Mouse (Mus musculus) layer of hippocampus, adult 9-10 months (tissue): ENCODE results near the gene Serinc4.
"Not testable (repeated sequence)": the region's sequence is repeated elsewhere in the genome, so short reads cannot be mapped to it uniquely, and the experiment has no call there.

Experiments used
- DNase-seq: peaks from one replicate; pipeline ENCODE4 v3.0.0; 2022; ENCODE audit warnings: low spot score

Serinc4 gene

GRCm38 (mm10) chr2:121456692-121457642 lies at the start of gene Serinc4:
Serinc4 (minus strand) TSS chr2:121456781.
- DNase-seq, result peak; percentile 57

- not testable (repeated sequence) for DNase-seq
Measured at GRCm38 (mm10) chr2:121501550-121501949, 45.0 kb upstream of the Serinc4 start.

- not testable (repeated sequence) for DNase-seq
Measured at GRCm38 (mm10) chr2:121484403-121484802, 27.8 kb upstream of the Serinc4 start.

GRCm38 (mm10) chr2:121483576-121483975 lies 27.0 kb upstream of the Serinc4 start:
- DNase-seq, result no peak

- DNase-seq, result not testable (repeated sequence)
Measured at GRCm38 (mm10) chr2:121480916-121481315, 24.3 kb upstream of the Serinc4 start.

GRCm38 (mm10) chr2:121480498-121480897 lies 23.9 kb upstream of the Serinc4 start:
- no peak for DNase-seq

GRCm38 (mm10) chr2:121477491-121478266 lies 21.1 kb upstream of the Serinc4 start:
- DNase-seq, result no peak

- not testable (repeated sequence) for DNase-seq
Measured at GRCm38 (mm10) chr2:121475306-121475705, 18.7 kb upstream of the Serinc4 start.

- DNase-seq, result no peak
Measured at GRCm38 (mm10) chr2:121474180-121474535, 17.6 kb upstream of the Serinc4 start.

- peak; percentile 73 for DNase-seq
Measured at GRCm38 (mm10) chr2:121473301-121474179, 17.0 kb upstream of the Serinc4 start, which contains the start of gene Mfap1b. Mfap1b (minus strand) TSS chr2:121474067.

- DNase-seq, result not testable (repeated sequence)
Measured at GRCm38 (mm10) chr2:121472783-121473182, 16.2 kb upstream of the Serinc4 start.

GRCm38 (mm10) chr2:121468982-121469381 lies 12.4 kb upstream of the Serinc4 start:
- not testable (repeated sequence) for DNase-seq

- no peak for DNase-seq
Measured at GRCm38 (mm10) chr2:121460071-121460470, 3.5 kb upstream of the Serinc4 start.

GRCm38 (mm10) chr2:121455534-121455933 lies 1.0 kb downstream of the Serinc4 start:
- DNase-seq, result no peak

GRCm38 (mm10) chr2:121453917-121454316 lies 2.7 kb downstream of the Serinc4 start:
- DNase-seq, result no peak

- no peak for DNase-seq
Measured at GRCm38 (mm10) chr2:121452990-121453389, 3.6 kb downstream of the Serinc4 start, which contains the start of gene Hypk. Hypk (plus strand) TSS chr2:121453290.

- DNase-seq, result no peak
Measured at GRCm38 (mm10) chr2:121452361-121452760, 4.2 kb downstream of the Serinc4 start.

- DNase-seq, result no peak
Measured at GRCm38 (mm10) chr2:121450093-121450492, 6.5 kb downstream of the Serinc4 start.

GRCm38 (mm10) chr2:121449545-121450011 lies 7.0 kb downstream of the Serinc4 start:
- no peak for DNase-seq

- DNase-seq, result peak; percentile 94
Measured at GRCm38 (mm10) chr2:121448739-121449535, 7.6 kb downstream of the Serinc4 start, which contains the start of gene Serf2. Serf2 (plus strand) TSS chr2:121449195.
